Mouse (Mus musculus) embryonic facial prominence, embryonic 15.5 days (tissue): ENCODE data around the gene Vgll1. TPM values are rescaled to one million over a fixed set of nuclear protein-coding genes. Genes with fewer than 3 reads are reported as not detected.

Experiments used
- ATAC-seq: fragments of 200-750 bp; cut with Nextera tagmentation; 2 replicates; pipeline ENCODE4 v1.8.0; 2017; ENCODE audit warnings: low read depth, moderate TSS enrichment; ENCODE audit not compliant: insufficient number of reproducible peaks, low FRiP score, low TSS enrichment
- H3K27ac ChIP-seq: fragments of 300-500 bp; sonication (generic); replicated peaks from 2 replicates; pipeline ENCODE4 v1.5.1; 2015; ENCODE audit warnings: mild to moderate bottlenecking, inconsistent platforms
- H3K27me3 ChIP-seq: fragments of 300-500 bp; sonication (generic); 2 replicates; pipeline ENCODE4 v1.6.1; 2015; ENCODE audit warnings: inconsistent platforms
- H3K36me3 ChIP-seq: fragments of 300-500 bp; sonication (generic); 2 replicates; pipeline ENCODE4 v1.6.1; 2015; ENCODE audit warnings: mild to moderate bottlenecking, inconsistent platforms
- H3K4me1 ChIP-seq: fragments of 300-500 bp; sonication (generic); 2 replicates; pipeline ENCODE4 v1.6.1; 2015; ENCODE audit warnings: inconsistent platforms
- H3K4me2 ChIP-seq: fragments of 300-500 bp; sonication (generic); replicated peaks from 2 replicates; pipeline ENCODE4 v1.6.1; 2015; ENCODE audit warnings: mild to moderate bottlenecking, inconsistent platforms
- H3K4me3 ChIP-seq: fragments of 300-500 bp; sonication (generic); replicated peaks from 2 replicates; pipeline ENCODE4 v1.5.1; 2015; ENCODE audit warnings: mild to moderate bottlenecking, inconsistent platforms
- H3K9ac ChIP-seq: fragments of 300-500 bp; sonication (generic); 2 replicates; pipeline ENCODE4 v1.6.1; 2015; ENCODE audit warnings: inconsistent platforms
- H3K9me3 ChIP-seq: fragments of 300-500 bp; sonication (generic); replicated peaks from 2 replicates; pipeline ENCODE4 v1.6.1; 2016; ENCODE audit warnings: inconsistent platforms
- WGBS: fragments of 180-500 bp; shearing (Covaris S2); methylation state at CpG from one replicate; pipeline ENCODE4 v1.1.7; 2015; 5-methylcytosine and 5-hydroxymethylcytosine counted together
- polyA plus RNA-seq: library from polyadenylated mRNA; unstranded; fragments of >200 nt; fragmentation: Nextera tagmentation; extraction: Ambion mirVana; gene quantifications from 2 replicates; pipeline ENCODE4 v1.2.1, GENCODE M21; 2015

The Vgll1 gene
- polyA plus RNA-seq, result 0.22 and 0.35 TPM in 2 replicates

DNA sequence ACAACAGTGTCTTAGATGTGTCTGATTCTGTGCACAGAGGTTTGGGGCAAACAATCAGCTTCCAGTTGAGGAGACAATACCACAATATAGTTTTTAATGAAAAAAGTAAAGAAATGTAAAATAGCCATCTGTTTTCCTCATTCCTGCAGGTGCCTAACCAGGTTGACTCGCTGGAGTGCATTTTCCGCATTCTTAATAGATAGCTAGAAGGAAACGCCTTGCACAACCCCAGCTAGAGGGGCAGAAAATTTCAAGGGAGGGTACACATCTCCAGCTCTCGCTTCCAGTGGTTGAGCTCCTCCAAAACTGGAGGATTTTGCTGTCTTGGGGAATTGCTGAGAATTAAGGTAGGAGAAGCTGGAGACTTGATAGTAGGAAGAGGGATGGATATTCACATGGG is at the start of gene Vgll1:
Gene Vgll1, plus strand, starts transcription at position 301 of the 400 bp plus-strand sequence.
- 76% methylated on average over 4 of the region's 4 CpGs for WGBS
- ATAC-seq, result no peak
- H3K27me3 ChIP-seq, result no peaks in the 10 kb centered on the region
- H3K4me2 ChIP-seq, result no peak within 1 kb of the TSS
- H3K9me3 ChIP-seq, result no peaks in the 10 kb centered on the region
- no peaks in the 10 kb centered on the region for H3K4me1 ChIP-seq
- no peak within 1 kb of the TSS for H3K9ac ChIP-seq
- H3K36me3 ChIP-seq, result no peaks in the 10 kb centered on the region
- no peak within 1 kb of the TSS for H3K4me3 ChIP-seq
- no peak within 1 kb of the TSS for H3K27ac ChIP-seq

DNA sequence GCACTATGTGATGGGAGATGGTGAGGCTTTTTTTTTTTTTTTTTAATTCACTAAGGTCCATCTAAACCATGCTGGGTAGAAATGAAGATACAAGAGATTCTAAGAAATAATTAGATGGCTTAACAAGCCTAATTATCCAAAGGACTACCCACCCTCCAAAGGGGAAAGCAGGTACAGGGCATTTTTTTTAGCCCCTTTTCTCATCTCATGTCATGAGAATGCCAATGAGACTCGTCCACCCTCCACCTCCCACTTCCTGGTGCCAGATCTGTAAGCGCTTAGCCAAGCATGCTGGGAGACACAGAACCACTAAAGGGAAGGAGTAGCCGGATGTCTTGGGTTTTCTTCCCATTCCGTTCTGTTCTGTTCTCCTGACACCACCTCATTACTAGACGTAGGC is 45.1 kb upstream of the Vgll1 start, which contains the start of gene Brs3:
Gene Brs3, plus strand, starts transcription at position 301 of the 400 bp plus-strand sequence.
- WGBS, result 71% methylated on average over 5 of the region's 5 CpGs
- no peaks in the 10 kb centered on the region for H3K4me1 ChIP-seq
- H3K4me2 ChIP-seq, result no peak within 1 kb of the TSS
- no peaks in the 10 kb centered on the region for H3K36me3 ChIP-seq
- H3K9ac ChIP-seq, result no peak within 1 kb of the TSS
- no peak for ATAC-seq
- no peaks in the 10 kb centered on the region for H3K9me3 ChIP-seq
- no peak within 1 kb of the TSS for H3K4me3 ChIP-seq
- H3K27ac ChIP-seq, result no peak within 1 kb of the TSS
- H3K27me3 ChIP-seq, result no peaks in the 10 kb centered on the region; the same call in 1 of the 2 replicates

- no peaks in the 10 kb centered on the region for H3K4me1 ChIP-seq
- no peak overlapping the region for H3K27ac ChIP-seq
- no peak overlapping the region for H3K9ac ChIP-seq
- no peak overlapping the region for H3K4me3 ChIP-seq
- no peaks in the 10 kb centered on the region for H3K9me3 ChIP-seq
- no peak for ATAC-seq
- 76% methylated on average over 6 of the region's 6 CpGs for WGBS
- no peaks in the 10 kb centered on the region for H3K36me3 ChIP-seq
- H3K4me2 ChIP-seq, result no peak overlapping the region
- no peaks in the 10 kb centered on the region; the same call in 1 of the 2 replicates for H3K27me3 ChIP-seq
Observed at GRCm38 (mm10) chrX:57043869-57044268, 44.0 kb upstream of the Vgll1 start.

GRCm38 (mm10) chrX:57052848-57053173 is 35.1 kb upstream of the Vgll1 start:
- H3K27ac ChIP-seq, result peak overlapping the region; percentile 96
- H3K4me3 ChIP-seq, result peak overlapping the region; percentile 60
- no peaks in the 10 kb centered on the region for H3K4me1 ChIP-seq
- H3K36me3 ChIP-seq, result 0 out of 2 replicates have a peak, but pooled peaks cover 5% of the 10 kb centered on the region
- H3K9me3 ChIP-seq, result no peaks in the 10 kb centered on the region
- 21% methylated on average over 4 of the region's 4 CpGs for WGBS
- no peak overlapping the region for H3K9ac ChIP-seq
- H3K27me3 ChIP-seq, result no peaks in the 10 kb centered on the region
- peak; percentile 65 for ATAC-seq
- peak overlapping the region; percentile 42 for H3K4me2 ChIP-seq

- peak; percentile 93 for ATAC-seq
- H3K27me3 ChIP-seq, result no peaks in the 10 kb centered on the region
- H3K36me3 ChIP-seq, result 0 out of 2 replicates have a peak, but pooled peaks cover 5% of the 10 kb centered on the region
- peak within 1 kb of the TSS; percentile 96 for H3K27ac ChIP-seq
- 22% methylated on average over 70 of the region's 85 CpGs for WGBS
- H3K9me3 ChIP-seq, result no peaks in the 10 kb centered on the region
- peak within 1 kb of the TSS; percentile 50 for H3K9ac ChIP-seq
- peak within 1 kb of the TSS; percentile 48 for H3K4me2 ChIP-seq
- peak within 1 kb of the TSS; percentile 60 for H3K4me3 ChIP-seq
- H3K4me1 ChIP-seq, result no peaks in the 10 kb centered on the region
Observed at GRCm38 (mm10) chrX:57053174-57053992, 34.5 kb upstream of the Vgll1 start, which contains the start of gene Htatsf1. Htatsf1 (plus strand) TSS chrX:57053583.

- peak overlapping the region; percentile 23; the same call in 1 of the 2 replicates for H3K9ac ChIP-seq
- H3K27ac ChIP-seq, result no peak overlapping the region
- 0 out of 2 replicates have a peak, but pooled peaks have one; percentile 8 for ATAC-seq
- 28% methylated on average over 11 of the region's 11 CpGs for WGBS
- H3K9me3 ChIP-seq, result no peaks in the 10 kb centered on the region
- peak overlapping the region; percentile 60 for H3K4me3 ChIP-seq
- H3K27me3 ChIP-seq, result no peaks in the 10 kb centered on the region
- H3K4me2 ChIP-seq, result peak overlapping the region; percentile 48
- H3K36me3 ChIP-seq, result 0 out of 2 replicates have a peak, but pooled peaks cover 5% of the 10 kb centered on the region
- H3K4me1 ChIP-seq, result no peaks in the 10 kb centered on the region
Observed at GRCm38 (mm10) chrX:57053993-57054385, 33.9 kb upstream of the Vgll1 start.

DNA sequence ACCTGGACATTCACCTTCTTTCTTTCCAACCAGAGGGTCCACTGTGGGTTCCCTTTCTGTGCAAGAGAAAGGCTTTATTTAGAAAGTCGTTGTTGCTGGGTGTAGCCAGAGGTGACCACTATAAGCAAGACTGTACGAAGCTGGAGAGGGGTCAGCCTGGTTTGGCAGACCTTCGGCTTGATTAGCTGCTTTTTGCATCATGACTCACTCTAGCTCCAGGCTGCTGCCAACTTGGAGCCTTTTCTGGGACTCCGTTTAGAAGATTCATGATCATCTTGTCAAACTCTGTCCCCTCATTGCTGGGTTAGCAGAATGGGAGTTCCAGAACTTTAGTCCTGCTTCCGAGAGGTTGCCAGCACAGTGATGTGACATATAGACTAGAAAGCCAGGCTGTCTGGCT is 6.4 kb upstream of the Vgll1 start:
- no peaks in the 10 kb centered on the region for H3K4me1 ChIP-seq
- H3K4me2 ChIP-seq, result no peak overlapping the region
- 68% methylated on average over 5 of the region's 5 CpGs for WGBS
- ATAC-seq, result no peak
- no peaks in the 10 kb centered on the region for H3K9me3 ChIP-seq
- no peak overlapping the region for H3K4me3 ChIP-seq
- H3K27me3 ChIP-seq, result no peaks in the 10 kb centered on the region
- no peaks in the 10 kb centered on the region for H3K36me3 ChIP-seq
- H3K27ac ChIP-seq, result no peak overlapping the region
- H3K9ac ChIP-seq, result no peak overlapping the region

- Histone ChIP-seq H3K4me1 (no peaks in the 10 kb centered on the region), H3K27me3 (no peaks in the 10 kb centered on the region), H3K9ac (no peak overlapping the region), H3K4me3 (no peak overlapping the region), H3K4me2 (no peak overlapping the region), H3K9me3 (no peaks in the 10 kb centered on the region), H3K27ac (no peak overlapping the region), H3K36me3 (no peaks in the 10 kb centered on the region)
- no peak for ATAC-seq
- 70% methylated on average over 1 of the region's 1 CpGs for WGBS
Observed at GRCm38 (mm10) chrX:57103415-57103814, 15.5 kb downstream of the Vgll1 start.

DNA sequence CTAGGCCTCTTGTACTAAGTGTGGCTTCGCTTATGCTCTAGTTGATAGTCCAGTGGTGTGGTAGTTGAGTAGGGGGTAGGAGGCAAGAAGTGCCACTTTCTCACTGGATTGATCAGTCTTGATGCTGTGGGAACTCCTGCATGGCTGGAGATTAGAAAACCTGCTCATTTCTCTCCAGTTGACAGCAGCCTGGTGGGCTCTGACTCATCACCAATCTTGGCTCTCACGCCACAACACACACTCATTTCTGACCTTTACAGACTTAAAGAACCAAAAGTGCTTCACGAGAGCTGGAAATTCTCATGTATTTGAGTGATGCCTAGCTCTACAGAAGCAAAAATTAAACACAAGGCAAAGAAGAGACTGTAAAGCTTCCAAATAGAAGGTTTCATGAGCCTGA is 19.1 kb downstream of the Vgll1 start:
- WGBS, result 89% methylated on average over 3 of the region's 3 CpGs
- H3K36me3 ChIP-seq, result no peaks in the 10 kb centered on the region
- H3K4me1 ChIP-seq, result no peaks in the 10 kb centered on the region
- no peak for ATAC-seq
- H3K9ac ChIP-seq, result no peak overlapping the region
- no peak overlapping the region for H3K4me2 ChIP-seq
- H3K27me3 ChIP-seq, result no peaks in the 10 kb centered on the region
- H3K27ac ChIP-seq, result no peak overlapping the region
- no peaks in the 10 kb centered on the region for H3K9me3 ChIP-seq
- H3K4me3 ChIP-seq, result no peak overlapping the region

- Histone ChIP-seq H3K27me3 (no peaks in the 10 kb centered on the region), H3K9ac (no peak overlapping the region), H3K27ac (no peak overlapping the region), H3K4me1 (no peaks in the 10 kb centered on the region), H3K9me3 (no peaks in the 10 kb centered on the region), H3K4me2 (no peak overlapping the region), H3K36me3 (no peaks in the 10 kb centered on the region), H3K4me3 (no peak overlapping the region)
- WGBS, result 73% methylated on average over 8 of the region's 8 CpGs
- ATAC-seq, result no peak
Observed at GRCm38 (mm10) chrX:57118143-57118542, 30.2 kb downstream of the Vgll1 start.

- no peaks in the 10 kb centered on the region for H3K27me3 ChIP-seq
- no peak overlapping the region for H3K9ac ChIP-seq
- no peaks in the 10 kb centered on the region for H3K9me3 ChIP-seq
- no peak for ATAC-seq
- no peaks in the 10 kb centered on the region for H3K4me1 ChIP-seq
- WGBS, result 69% methylated on average over 1 of the region's 1 CpGs
- no peaks in the 10 kb centered on the region for H3K36me3 ChIP-seq
- H3K4me2 ChIP-seq, result no peak overlapping the region
- H3K27ac ChIP-seq, result no peak overlapping the region
- no peak overlapping the region for H3K4me3 ChIP-seq
Observed at GRCm38 (mm10) chrX:57120768-57121167, 32.9 kb downstream of the Vgll1 start.
